Mouse (Mus musculus) right cerebral cortex, adult 2 months (tissue): ENCODE measurements at regions not wholly inside any gene's neighbourhood (a gene's known extent, or its start where the extent isn't known, plus 50 kb on each side); places are given as distances from the start of the nearest gene placed in this dataset.

Source experiments
- DNase-seq, 2 experiments: peaks; one replicate each; pipeline ENCODE4 v3.0.0; 2021 to 2022; ENCODE audit warnings: low spot score in 2 of 2

GRCm38 (mm10) chr1:80030635-80031034, 169.7 kb upstream of the Serpine2 start:
- no peak for DNase-seq

DNA sequence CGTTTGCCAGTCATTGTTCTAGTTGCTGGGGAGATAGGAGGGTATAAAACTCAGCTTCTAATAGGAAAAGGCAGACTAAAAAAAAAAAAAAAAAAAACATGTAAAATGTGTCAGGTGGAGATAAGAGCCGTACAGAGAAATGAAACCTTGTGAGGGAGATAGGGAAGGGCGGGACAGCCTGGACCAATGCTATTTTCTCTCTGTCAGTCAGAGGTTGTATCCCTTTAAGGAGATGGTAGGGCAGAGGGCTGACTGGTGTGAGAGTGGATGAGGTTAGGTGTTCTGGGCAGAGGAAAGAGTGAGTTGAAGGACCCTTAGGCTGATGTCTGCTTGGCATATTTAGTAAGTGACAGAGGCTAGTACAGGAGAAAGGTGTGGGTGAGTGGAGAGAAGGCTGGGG, 169.2 kb upstream of the Serpine2 start:
- no peak for DNase-seq

GRCm38 (mm10) chr1:80025863-80026616, 165.1 kb upstream of the Serpine2 start:
- no peak for DNase-seq

DNA sequence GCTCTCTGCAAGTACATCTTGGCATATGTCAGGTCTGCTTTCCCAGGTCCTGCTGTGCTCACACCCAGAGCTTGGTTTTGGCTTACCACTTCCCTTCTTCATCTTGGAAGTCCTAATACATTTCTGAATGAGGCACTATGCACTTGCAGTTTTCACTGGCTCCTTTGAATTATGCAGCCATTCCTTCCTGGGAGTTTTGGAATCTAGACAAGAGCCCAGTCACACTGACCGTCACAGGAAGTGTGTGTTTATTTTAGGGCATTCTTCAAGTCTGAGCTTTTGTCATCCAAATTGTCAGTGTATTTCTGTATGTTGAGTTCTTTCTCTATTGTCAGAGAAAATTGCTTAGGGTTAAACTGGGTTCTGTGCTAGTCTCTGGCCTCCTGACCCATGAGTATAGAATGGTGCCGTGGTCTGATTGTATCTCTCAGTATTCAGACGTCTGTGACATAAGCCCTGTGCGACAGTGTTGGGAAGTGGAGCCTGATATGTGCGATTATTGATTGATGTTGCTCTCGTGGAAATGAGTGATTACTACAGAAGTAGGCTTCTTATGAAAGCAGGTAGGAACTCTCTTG, 162.6 kb upstream of the Serpine2 start:
- DNase-seq, result no peak

GRCm38 (mm10) chr1:80021866-80022265, 160.9 kb upstream of the Serpine2 start:
- no peak for DNase-seq

GRCm38 (mm10) chr1:80018391-80019065, 157.5 kb upstream of the Serpine2 start:
- no peak for DNase-seq

DNA sequence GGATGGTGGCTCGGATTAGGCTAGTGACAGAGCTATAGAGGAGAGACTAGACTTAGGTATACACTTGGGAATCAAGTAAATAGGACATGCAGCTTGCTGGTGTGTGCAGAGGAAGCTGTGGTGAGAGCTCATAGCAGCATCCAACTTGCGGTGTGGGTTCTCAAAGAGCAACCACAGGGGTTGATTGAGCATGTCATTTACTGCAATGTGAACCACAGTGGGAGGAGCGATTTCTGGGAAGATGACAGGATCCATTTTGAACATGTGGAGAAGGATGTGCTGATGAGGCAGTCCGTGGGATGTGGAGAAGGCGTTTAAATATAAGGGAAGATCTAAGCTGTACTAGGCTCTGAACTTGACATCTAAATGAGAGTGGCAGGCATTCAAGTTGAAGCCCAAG, 154.5 kb upstream of the Serpine2 start:
- no peak for DNase-seq

DNA sequence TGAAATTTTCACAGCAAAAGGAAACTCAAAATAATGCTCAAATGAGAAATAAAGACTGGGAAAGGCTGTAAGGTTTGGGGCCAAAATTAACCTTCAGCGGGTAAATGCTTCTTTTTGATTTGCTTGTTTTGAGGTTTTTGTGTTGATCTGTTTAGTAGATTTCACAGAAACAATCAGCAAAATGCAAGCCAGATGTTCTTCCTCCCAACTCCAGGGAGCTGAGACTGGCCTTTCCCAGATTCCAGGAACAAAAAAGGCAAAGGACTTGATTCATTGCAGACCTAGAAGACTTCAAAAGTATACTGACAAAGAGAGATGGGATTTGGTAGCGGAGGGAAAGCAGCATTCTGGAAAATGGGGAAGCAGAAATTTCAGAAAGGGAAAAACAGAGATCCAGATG, 153.6 kb upstream of the Serpine2 start:
- no peak for DNase-seq

GRCm38 (mm10) chr1:80010724-80011123, 149.7 kb upstream of the Serpine2 start:
- no peak for DNase-seq

DNA sequence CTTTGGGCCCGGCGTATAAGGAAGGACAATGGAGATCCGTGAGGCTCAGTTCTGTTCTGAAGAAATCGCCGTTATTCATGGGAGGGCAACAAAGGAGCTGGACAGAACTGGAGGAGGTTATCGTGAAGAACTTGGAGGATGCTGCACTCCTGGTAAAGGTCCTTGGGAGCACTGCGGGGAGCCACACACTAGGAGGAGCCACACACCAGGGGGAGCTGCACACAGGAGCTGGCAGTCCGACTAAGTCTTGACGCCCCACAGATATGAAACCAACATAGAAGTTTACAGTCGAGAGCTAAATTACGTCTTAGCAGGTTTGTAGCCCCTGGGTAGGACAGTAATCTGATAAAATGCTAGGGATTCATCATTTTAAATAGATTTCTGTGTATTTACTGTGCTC, 138.1 kb upstream of the Serpine2 start:
- DNase-seq, result no peak

DNA sequence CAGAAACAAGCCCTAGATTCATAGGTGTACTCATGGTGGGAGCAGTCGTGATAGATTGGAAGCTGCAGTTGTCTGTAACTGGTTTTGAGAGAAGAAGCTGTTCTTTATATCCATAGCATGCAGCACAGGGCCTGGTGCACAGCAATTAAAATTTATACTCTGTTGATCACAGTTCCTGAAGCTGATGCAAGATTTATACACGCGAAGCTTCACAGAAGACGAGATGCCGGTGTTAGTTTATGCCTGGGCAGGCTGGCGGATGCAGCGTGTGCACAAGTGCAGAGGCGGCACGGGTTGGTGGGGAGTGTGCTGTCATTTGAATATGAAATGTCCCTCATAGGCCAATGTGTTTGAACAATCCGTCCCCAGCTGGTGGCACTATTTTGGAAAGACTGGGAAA, 136.9 kb upstream of the Serpine2 start:
- no peak for DNase-seq

DNA sequence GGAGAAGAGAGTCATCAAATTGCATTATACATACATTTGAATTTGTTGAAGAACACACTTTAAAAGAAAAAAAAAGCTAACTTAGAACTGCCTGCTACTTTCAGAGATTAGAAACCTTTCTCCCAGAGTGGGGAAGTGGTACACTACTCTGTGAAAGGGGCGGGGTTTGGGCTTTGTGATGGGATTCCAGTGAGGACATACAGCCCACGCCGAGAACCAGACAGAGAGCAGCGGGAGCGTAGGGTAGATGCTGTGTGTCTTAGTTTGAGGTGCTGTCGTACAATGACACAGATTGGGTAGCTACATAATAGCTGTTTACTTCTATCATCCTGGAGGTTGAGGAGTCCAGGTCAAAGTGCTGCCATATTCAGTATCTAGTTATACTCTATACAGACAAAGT, 136.5 kb upstream of the Serpine2 start:
- DNase-seq, result no peak

DNA sequence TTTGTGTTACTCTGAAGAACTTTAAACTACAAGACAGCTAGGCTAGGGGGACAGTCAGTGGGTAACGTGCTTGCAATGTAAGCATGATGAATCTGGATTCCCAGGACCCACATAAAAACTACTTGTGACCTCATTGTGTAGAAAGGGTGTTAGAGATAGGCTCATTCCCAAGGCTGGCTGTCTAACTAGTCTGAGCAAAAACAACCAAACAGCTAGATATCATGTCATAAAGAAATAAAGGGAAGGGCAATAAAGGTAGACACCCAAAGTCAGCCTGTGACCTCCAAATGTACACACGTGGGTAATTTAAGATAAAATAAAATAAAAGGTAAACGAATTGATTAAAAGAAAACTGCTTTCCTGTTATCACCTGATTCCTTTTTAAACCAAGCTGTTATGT, 123.7 kb upstream of the Serpine2 start:
- no peak for DNase-seq

DNA sequence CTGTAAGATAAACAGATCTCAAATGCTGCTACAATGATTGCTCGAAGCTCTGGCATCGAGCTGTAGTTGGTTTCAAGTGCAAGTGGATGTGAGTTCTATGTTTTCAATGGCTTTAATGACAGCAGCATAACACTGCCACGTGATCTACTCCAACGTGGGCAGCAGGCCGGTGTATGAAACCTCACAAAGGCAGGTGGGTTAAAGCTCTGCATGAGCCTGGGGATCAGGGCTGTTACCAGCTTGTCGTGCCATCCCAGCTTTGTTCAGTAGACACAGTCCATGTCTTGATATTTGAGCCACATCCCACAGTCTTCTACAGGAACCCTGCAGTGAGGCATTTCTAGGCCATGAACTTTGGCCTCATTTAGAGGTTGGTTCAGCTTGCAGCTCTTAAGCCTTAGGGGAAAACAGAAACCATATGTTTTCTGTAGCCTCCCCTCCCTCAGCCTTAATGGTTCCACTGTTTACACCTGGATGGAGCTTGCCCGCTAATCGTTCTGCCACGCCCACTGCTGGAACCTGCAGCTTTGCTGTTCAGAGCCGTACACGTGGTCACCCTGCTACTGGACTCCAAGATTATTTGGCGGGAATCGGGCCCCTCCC, 121.8 kb upstream of the Serpine2 start:
- DNase-seq, result no peak

GRCm38 (mm10) chr1:79979863-79980262, 118.9 kb upstream of the Serpine2 start:
- no peak for DNase-seq

GRCm38 (mm10) chr1:79978156-79978555, 117.2 kb upstream of the Serpine2 start:
- no peak for DNase-seq

DNA sequence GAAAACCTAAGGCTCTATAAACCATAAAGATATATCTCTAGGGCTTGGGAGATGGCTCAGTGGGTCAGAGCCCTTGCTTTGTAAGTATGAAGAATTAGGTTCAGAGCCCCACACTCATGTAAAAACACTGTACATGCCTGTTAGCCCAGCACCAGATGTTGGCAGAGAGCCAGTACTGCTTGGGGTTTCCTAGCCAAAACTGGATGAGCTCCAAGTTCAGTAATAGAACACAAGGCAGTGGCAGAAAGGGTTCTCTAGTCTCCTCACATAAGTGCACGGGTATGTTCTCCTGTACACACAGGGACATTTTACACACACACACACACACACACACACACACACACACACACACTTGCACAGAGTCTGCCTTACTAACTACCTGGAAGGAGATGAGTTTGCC, 95.1 kb upstream of the Serpine2 start:
- DNase-seq, result peak in 1 of 2 experiments; percentile 19

- no peak for DNase-seq
Measured at GRCm38 (mm10) chr1:79944231-79944630, 83.3 kb upstream of the Serpine2 start.

GRCm38 (mm10) chr1:79932435-79932834, 71.5 kb upstream of the Serpine2 start:
- DNase-seq, result no peak

DNA sequence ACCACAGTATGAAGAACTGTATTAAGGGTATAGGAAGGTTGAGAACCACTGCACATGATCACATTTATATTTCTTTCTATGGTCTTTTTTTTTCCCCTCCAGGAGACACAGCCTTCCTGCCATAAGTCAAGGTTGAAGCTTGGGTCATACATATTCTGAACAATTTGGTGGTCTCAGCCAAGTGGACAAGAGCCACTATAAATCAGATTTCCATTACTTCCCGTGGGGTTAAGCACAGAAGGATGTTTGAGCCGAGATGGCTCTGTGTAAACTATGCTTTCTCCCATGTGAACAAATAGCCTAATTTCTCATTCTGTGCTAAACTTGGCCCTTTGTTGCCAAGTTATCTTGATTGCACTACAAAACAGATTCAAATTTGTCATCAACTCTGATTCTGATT, 66.8 kb upstream of the Serpine2 start:
- no peak for DNase-seq

DNA sequence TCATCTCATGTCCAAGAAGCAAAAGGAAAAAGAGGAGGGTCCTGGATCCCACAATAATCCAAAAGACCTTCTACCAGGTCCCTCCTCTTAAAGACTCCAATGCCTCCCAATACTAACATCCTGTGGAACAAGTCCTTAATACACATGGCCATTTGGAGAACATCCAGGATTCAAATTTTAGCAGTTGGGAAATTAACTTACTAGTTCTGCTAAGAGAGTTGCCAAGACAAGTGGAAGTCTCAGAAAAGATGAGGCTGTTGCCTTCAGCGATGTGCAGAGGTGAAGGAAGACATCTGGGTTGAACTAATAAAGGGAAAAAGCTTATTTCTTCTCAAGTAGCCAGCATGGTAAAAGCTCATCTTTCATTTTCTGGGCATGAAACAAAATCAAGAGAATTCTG, 64.8 kb upstream of the Serpine2 start:
- no peak for DNase-seq

GRCm38 (mm10) chr1:79921890-79922289, 60.9 kb upstream of the Serpine2 start:
- no peak for DNase-seq

- no peak for DNase-seq
Measured at GRCm38 (mm10) chr1:79921333-79921732, 60.4 kb upstream of the Serpine2 start.
